Mouse (Mus musculus) activated CD4-positive, CD25-positive, alpha-beta regulatory T cell, adult 4 months (primary cell): Measurements from ENCODE around the gene Ror2. TPM values are rescaled to one million over a fixed set of nuclear protein-coding genes. Genes with fewer than 3 reads are reported as not detected.

Source experiments
- ATAC-seq: one replicate; pipeline ENCODE4 v1.8.0; 2017
- polyA plus RNA-seq, 2 experiments: library from polyadenylated mRNA; unstranded; fragments of 100-300 nt; shearing (Covaris generic); gene quantifications; one replicate each; pipeline ENCODE4 v1.2.1; 2017

The Ror2 gene
- polyA plus RNA-seq, 2 experiments from 2014 or later, result not detected

- no peak for ATAC-seq
Observed at GRCm38 (mm10) chr13:53191657-53192056, 94.3 kb downstream of the Ror2 start.

- no peak for ATAC-seq
Observed at GRCm38 (mm10) chr13:53188935-53189334, 97.0 kb downstream of the Ror2 start.

- ATAC-seq, result no peak
Observed at GRCm38 (mm10) chr13:53184858-53185257, 101.1 kb downstream of the Ror2 start.

GRCm38 (mm10) chr13:53184149-53184548 lies 101.8 kb downstream of the Ror2 start:
- no peak for ATAC-seq

GRCm38 (mm10) chr13:53183161-53183577 lies 102.8 kb downstream of the Ror2 start:
- no peak for ATAC-seq

GRCm38 (mm10) chr13:53178594-53178993 lies 107.3 kb downstream of the Ror2 start:
- ATAC-seq, result no peak

- no peak for ATAC-seq
Observed at GRCm38 (mm10) chr13:53178171-53178570, 107.8 kb downstream of the Ror2 start.

- ATAC-seq, result no peak
Observed at GRCm38 (mm10) chr13:53177424-53177718, 108.6 kb downstream of the Ror2 start.

- no peak for ATAC-seq
Observed at GRCm38 (mm10) chr13:53176695-53177423, 109.1 kb downstream of the Ror2 start.

- no peak for ATAC-seq
Observed at GRCm38 (mm10) chr13:53175041-53175440, 110.9 kb downstream of the Ror2 start.

GRCm38 (mm10) chr13:53163671-53164070 lies 122.3 kb downstream of the Ror2 start:
- no peak for ATAC-seq

- no peak for ATAC-seq
Observed at GRCm38 (mm10) chr13:53163060-53163459, 122.9 kb downstream of the Ror2 start.

- no peak for ATAC-seq
Observed at GRCm38 (mm10) chr13:53159501-53159900, 126.4 kb downstream of the Ror2 start.

GRCm38 (mm10) chr13:53158405-53159005 lies 127.4 kb downstream of the Ror2 start:
- ATAC-seq, result no peak

GRCm38 (mm10) chr13:53156911-53157310 lies 129.0 kb downstream of the Ror2 start:
- ATAC-seq, result no peak

- ATAC-seq, result no peak
Observed at GRCm38 (mm10) chr13:53156282-53156681, 129.6 kb downstream of the Ror2 start.

- no peak for ATAC-seq
Observed at GRCm38 (mm10) chr13:53145511-53145910, 140.4 kb downstream of the Ror2 start.

GRCm38 (mm10) chr13:53143076-53143475 lies 142.8 kb downstream of the Ror2 start:
- ATAC-seq, result no peak

GRCm38 (mm10) chr13:53142268-53142667 lies 143.7 kb downstream of the Ror2 start:
- ATAC-seq, result no peak

- ATAC-seq, result no peak
Observed at GRCm38 (mm10) chr13:53140298-53140697, 145.6 kb downstream of the Ror2 start.

GRCm38 (mm10) chr13:53130567-53130966 lies 155.4 kb downstream of the Ror2 start:
- no peak for ATAC-seq

- ATAC-seq, result no peak
Observed at GRCm38 (mm10) chr13:53130032-53130431, 155.9 kb downstream of the Ror2 start.

GRCm38 (mm10) chr13:53125627-53126026 lies 160.3 kb downstream of the Ror2 start:
- ATAC-seq, result no peak

- ATAC-seq, result no peak
Observed at GRCm38 (mm10) chr13:53122085-53122484, 163.8 kb downstream of the Ror2 start.

- no peak for ATAC-seq
Observed at GRCm38 (mm10) chr13:53120906-53121305, 165.0 kb downstream of the Ror2 start.
